Mouse (Mus musculus): ENCODE measurements around the gene Vwa7. TPM values are rescaled to one million over a fixed set of nuclear protein-coding genes. Genes with fewer than 3 reads are reported as not detected.

The Vwa7 gene
- polyA plus RNA-seq, 1 experiment from 2014 or later, result 0.28 TPM

GRCm38 (mm10) chr17:35023221-35023620, 6.8 kb downstream of the Vwa7 start:
- Histone ChIP-seq H3K9me3 (ENCODE audit: control insufficient read depth, low read length) (no peaks in the 10 kb centered on the region), H3K4me2 (replicated peaks; ENCODE audit: low read depth, low read length) (no peak overlapping the region), H3K36me3 (ENCODE audit: control insufficient read depth, insufficient read depth, low read length) (no peaks in the 10 kb centered on the region), H3K9ac (ENCODE audit: low read depth, low read length) (no peak overlapping the region), H3K4me1 (ENCODE audit: control insufficient read depth, insufficient read depth, low read length) (peaks cover 16% of the 10 kb centered on the region), H3K27me3 (ENCODE audit: control insufficient read depth, insufficient read depth, low read length) (no peaks in the 10 kb centered on the region), H3K27ac (ENCODE audit: low read depth, low read length) (no peak overlapping the region), H3K4me3 (ENCODE audit: low read length) (no peak overlapping the region)
- ATAC-seq (ENCODE audit: low FRiP score, low TSS enrichment), result no peak
- 85% methylated on average over 5 of the region's 5 CpGs for WGBS

DNA sequence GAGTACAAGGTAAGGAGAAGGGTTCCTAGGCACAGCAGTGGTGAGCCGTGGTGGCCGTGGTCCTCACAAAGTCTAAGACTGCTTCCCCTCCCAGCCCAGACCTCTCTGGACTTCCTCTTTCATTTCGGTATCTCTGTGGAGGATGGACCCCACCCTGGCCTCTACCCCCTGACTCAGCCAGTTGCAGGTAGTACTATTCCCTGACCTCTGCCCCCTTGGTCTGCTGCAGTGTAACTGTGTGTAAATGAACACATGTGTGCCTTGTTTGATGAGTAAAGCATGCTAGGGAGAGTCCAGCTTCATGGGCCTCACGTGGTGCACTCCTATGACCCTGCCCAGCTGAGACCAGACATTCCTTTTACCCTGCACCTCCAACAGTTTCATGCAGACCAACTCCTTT, 7.4 kb downstream of the Vwa7 start:
- Histone ChIP-seq H3K9ac (ENCODE audit: low read depth, low read length) (no peak overlapping the region), H3K4me3 (ENCODE audit: low read length) (no peak overlapping the region), H3K4me1 (ENCODE audit: control insufficient read depth, insufficient read depth, low read length) (peaks cover 16% of the 10 kb centered on the region), H3K36me3 (ENCODE audit: control insufficient read depth, insufficient read depth, low read length) (no peaks in the 10 kb centered on the region), H3K4me2 (replicated peaks; ENCODE audit: low read depth, low read length) (no peak overlapping the region), H3K27me3 (ENCODE audit: control insufficient read depth, insufficient read depth, low read length) (no peaks in the 10 kb centered on the region), H3K9me3 (ENCODE audit: control insufficient read depth, low read length) (no peaks in the 10 kb centered on the region), H3K27ac (ENCODE audit: low read depth, low read length) (no peak overlapping the region)
- WGBS, result 70% methylated on average over 4 of the region's 4 CpGs
- ATAC-seq (ENCODE audit: low FRiP score, low TSS enrichment), result no peak

GRCm38 (mm10) chr17:35024261-35024660, 7.9 kb downstream of the Vwa7 start:
- Histone ChIP-seq H3K9ac (ENCODE audit: low read depth, low read length) (no peak overlapping the region), H3K4me2 (replicated peaks; ENCODE audit: low read depth, low read length) (no peak overlapping the region), H3K9me3 (ENCODE audit: control insufficient read depth, low read length) (no peaks in the 10 kb centered on the region), H3K36me3 (ENCODE audit: control insufficient read depth, insufficient read depth, low read length) (no peaks in the 10 kb centered on the region), H3K4me1 (ENCODE audit: control insufficient read depth, insufficient read depth, low read length) (peaks cover 16% of the 10 kb centered on the region), H3K27me3 (ENCODE audit: control insufficient read depth, insufficient read depth, low read length) (no peaks in the 10 kb centered on the region), H3K27ac (ENCODE audit: low read depth, low read length) (no peak overlapping the region), H3K4me3 (ENCODE audit: low read length) (no peak overlapping the region)
- no peak for ATAC-seq (ENCODE audit: low FRiP score, low TSS enrichment)
- 74% methylated on average over 13 of the region's 13 CpGs for WGBS

- H3K4me2 ChIP-seq (replicated peaks; ENCODE audit: low read depth, low read length), result no peak overlapping the region
- H3K9ac ChIP-seq (ENCODE audit: low read depth, low read length), result no peak overlapping the region
- no peak overlapping the region for H3K4me3 ChIP-seq (ENCODE audit: low read length)
- no peaks in the 10 kb centered on the region for H3K36me3 ChIP-seq (ENCODE audit: control insufficient read depth, insufficient read depth, low read length)
- ATAC-seq (ENCODE audit: low FRiP score, low TSS enrichment), result no peak
- no peaks in the 10 kb centered on the region for H3K9me3 ChIP-seq (ENCODE audit: control insufficient read depth, low read length)
- H3K4me1 ChIP-seq (ENCODE audit: control insufficient read depth, insufficient read depth, low read length), result peaks cover 21% of the 10 kb centered on the region
- H3K27me3 ChIP-seq (ENCODE audit: control insufficient read depth, insufficient read depth, low read length), result no peaks in the 10 kb centered on the region
- 66% methylated on average over 7 of the region's 10 CpGs for WGBS
- H3K27ac ChIP-seq (ENCODE audit: low read depth, low read length), result no peak overlapping the region
Measured at GRCm38 (mm10) chr17:35024691-35025488, 8.5 kb downstream of the Vwa7 start.

DNA sequence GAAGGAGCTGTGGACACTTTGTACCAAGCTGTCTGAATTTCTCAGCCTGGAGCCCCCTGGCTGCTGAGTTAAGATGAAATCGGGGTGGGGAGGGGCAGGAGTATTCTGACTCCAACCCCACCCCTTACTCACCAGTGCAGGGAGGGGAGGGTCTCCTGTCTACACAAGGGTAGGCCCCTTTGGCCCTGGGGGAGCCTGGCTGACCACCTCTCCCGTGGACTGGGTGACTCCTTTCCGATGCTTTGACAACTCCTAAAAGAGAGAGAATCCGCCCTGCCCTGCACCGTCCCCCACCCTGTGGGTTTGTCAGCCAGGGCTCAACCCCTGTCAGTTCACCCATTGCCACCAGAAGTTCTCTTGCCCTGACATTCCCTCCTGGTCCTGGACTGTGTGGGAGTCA, 9.8 kb downstream of the Vwa7 start:
- WGBS, result 56% methylated on average over 5 of the region's 5 CpGs

GRCm38 (mm10) chr17:35027277-35028068, 11.1 kb downstream of the Vwa7 start, which contains the start of gene Sapcd1:
Gene Sapcd1, minus strand, starts transcription at chr17:35028016.
- Histone ChIP-seq H3K4me2 (replicated peaks; ENCODE audit: low read depth, low read length) (peak within 1 kb of the TSS; percentile 24), H3K27ac (ENCODE audit: low read depth, low read length) (peak within 1 kb of the TSS; percentile 47), H3K27me3 (ENCODE audit: control insufficient read depth, insufficient read depth, low read length) (no peaks in the 10 kb centered on the region), H3K9ac (ENCODE audit: low read depth, low read length) (peak within 1 kb of the TSS; percentile 34; the same call in 1 of the 2 replicates), H3K4me3 (ENCODE audit: low read length) (no peak within 1 kb of the TSS; the same call in 1 of the 2 replicates), H3K4me1 (ENCODE audit: control insufficient read depth, insufficient read depth, low read length) (0 out of 2 replicates have a peak, but pooled peaks cover 14% of the 10 kb centered on the region), H3K36me3 (ENCODE audit: control insufficient read depth, insufficient read depth, low read length) (no peaks in the 10 kb centered on the region), H3K9me3 (ENCODE audit: control insufficient read depth, low read length) (no peaks in the 10 kb centered on the region)
- WGBS, result 30% methylated on average over 13 of the region's 13 CpGs
- peak; percentile 41; the same call in 1 of the 2 replicates for ATAC-seq (ENCODE audit: low FRiP score, low TSS enrichment)

More for the DNA sequence above, 9.8 kb downstream of the Vwa7 start:
- no peak overlapping the region for H3K4me2 ChIP-seq (replicated peaks; ENCODE audit: low read depth, low read length)
- no peaks in the 10 kb centered on the region for H3K36me3 ChIP-seq (ENCODE audit: control insufficient read depth, insufficient read depth, low read length)
- H3K4me1 ChIP-seq (ENCODE audit: control insufficient read depth, insufficient read depth, low read length), result peaks cover 21% of the 10 kb centered on the region
- H3K9ac ChIP-seq (ENCODE audit: low read depth, low read length), result no peak overlapping the region
- no peaks in the 10 kb centered on the region for H3K9me3 ChIP-seq (ENCODE audit: control insufficient read depth, low read length)
- 0 out of 2 replicates have a peak, but pooled peaks have one; percentile 14 for ATAC-seq (ENCODE audit: low FRiP score, low TSS enrichment)
- no peak overlapping the region for H3K27ac ChIP-seq (ENCODE audit: low read depth, low read length)
- H3K27me3 ChIP-seq (ENCODE audit: control insufficient read depth, insufficient read depth, low read length), result no peaks in the 10 kb centered on the region
- no peak overlapping the region for H3K4me3 ChIP-seq (ENCODE audit: low read length)

- Histone ChIP-seq H3K4me3 (ENCODE audit: low read length) (no peak overlapping the region), H3K4me1 (ENCODE audit: control insufficient read depth, insufficient read depth, low read length) (0 out of 2 replicates have a peak, but pooled peaks cover 14% of the 10 kb centered on the region), H3K27me3 (ENCODE audit: control insufficient read depth, insufficient read depth, low read length) (no peaks in the 10 kb centered on the region), H3K36me3 (ENCODE audit: control insufficient read depth, insufficient read depth, low read length) (no peaks in the 10 kb centered on the region), H3K9me3 (ENCODE audit: control insufficient read depth, low read length) (no peaks in the 10 kb centered on the region), H3K4me2 (replicated peaks; ENCODE audit: low read depth, low read length) (no peak overlapping the region), H3K27ac (ENCODE audit: low read depth, low read length) (no peak overlapping the region), H3K9ac (ENCODE audit: low read depth, low read length) (no peak overlapping the region)
- no peak for ATAC-seq (ENCODE audit: low FRiP score, low TSS enrichment)
- 68% methylated on average over 2 of the region's 2 CpGs for WGBS
Measured at GRCm38 (mm10) chr17:35028315-35028714, 11.9 kb downstream of the Vwa7 start.

DNA sequence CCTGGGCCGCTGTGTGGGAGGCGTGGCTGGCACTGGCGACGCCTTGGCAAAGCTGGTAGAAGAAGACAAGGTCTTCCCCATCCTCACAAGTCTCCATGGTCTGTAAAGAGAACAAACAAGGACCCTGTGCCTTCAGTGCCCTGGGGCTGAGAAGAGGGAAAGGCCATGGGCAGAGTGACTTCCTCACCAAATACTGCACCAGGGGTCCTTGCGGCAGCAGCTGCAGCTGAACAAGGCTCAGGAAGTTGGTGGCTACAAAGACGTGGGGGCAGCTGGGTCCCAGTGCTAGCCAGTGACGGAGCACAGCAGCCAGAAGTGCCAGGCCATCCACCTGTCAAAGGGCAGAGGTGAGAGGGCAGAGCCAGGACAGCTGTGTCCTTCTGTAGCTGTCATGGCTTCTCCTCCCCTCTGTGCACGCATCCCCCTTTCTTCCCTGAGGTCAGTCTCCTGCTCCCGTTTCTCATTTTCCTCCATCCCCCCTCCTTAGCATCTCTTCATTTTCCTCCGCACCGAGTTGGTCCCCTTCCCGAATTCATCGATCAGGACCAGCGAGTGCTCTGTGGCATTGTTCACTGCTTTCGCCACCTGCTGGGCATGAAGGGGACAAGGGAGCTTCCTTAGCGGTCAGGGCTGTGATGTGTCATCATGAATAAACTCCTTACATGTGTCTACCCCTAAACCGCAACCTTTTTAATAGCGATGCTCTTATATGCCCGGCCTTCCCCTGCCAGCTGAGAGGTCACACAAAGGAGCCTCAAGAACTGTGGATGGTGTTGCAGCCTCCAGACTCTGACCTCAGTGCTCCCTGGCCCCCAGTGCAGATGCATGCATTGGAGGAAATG, 13.5 kb downstream of the Vwa7 start:
- Histone ChIP-seq H3K4me1 (ENCODE audit: control insufficient read depth, insufficient read depth, low read length) (0 out of 2 replicates have a peak, but pooled peaks cover 13% of the 10 kb centered on the region), H3K4me2 (replicated peaks; ENCODE audit: low read depth, low read length) (no peak overlapping the region), H3K36me3 (ENCODE audit: control insufficient read depth, insufficient read depth, low read length) (no peaks in the 10 kb centered on the region), H3K4me3 (ENCODE audit: low read length) (no peak overlapping the region), H3K27ac (ENCODE audit: low read depth, low read length) (no peak overlapping the region), H3K27me3 (ENCODE audit: control insufficient read depth, insufficient read depth, low read length) (no peaks in the 10 kb centered on the region), H3K9me3 (ENCODE audit: control insufficient read depth, low read length) (no peaks in the 10 kb centered on the region), H3K9ac (ENCODE audit: low read depth, low read length) (no peak overlapping the region)
- WGBS, result 36% methylated on average over 19 of the region's 19 CpGs
- ATAC-seq (ENCODE audit: low FRiP score, low TSS enrichment), result no peak

Measured in kidney, embryonic 14.5 days (tissue).